Mouse (Mus musculus) fibroblast of lung, adult 2 months (primary cell): Measurements from ENCODE around the gene Abca2.
"Not testable (repeated sequence)": the region's sequence is repeated elsewhere in the genome, so short reads cannot be mapped to it uniquely, and the experiment has no call there.

Source experiments
- DNase-seq: peaks from one replicate; pipeline ENCODE4 v3.0.0-alpha.2; 2011; ENCODE audit warnings: low read depth

The Abca2 gene

DNA sequence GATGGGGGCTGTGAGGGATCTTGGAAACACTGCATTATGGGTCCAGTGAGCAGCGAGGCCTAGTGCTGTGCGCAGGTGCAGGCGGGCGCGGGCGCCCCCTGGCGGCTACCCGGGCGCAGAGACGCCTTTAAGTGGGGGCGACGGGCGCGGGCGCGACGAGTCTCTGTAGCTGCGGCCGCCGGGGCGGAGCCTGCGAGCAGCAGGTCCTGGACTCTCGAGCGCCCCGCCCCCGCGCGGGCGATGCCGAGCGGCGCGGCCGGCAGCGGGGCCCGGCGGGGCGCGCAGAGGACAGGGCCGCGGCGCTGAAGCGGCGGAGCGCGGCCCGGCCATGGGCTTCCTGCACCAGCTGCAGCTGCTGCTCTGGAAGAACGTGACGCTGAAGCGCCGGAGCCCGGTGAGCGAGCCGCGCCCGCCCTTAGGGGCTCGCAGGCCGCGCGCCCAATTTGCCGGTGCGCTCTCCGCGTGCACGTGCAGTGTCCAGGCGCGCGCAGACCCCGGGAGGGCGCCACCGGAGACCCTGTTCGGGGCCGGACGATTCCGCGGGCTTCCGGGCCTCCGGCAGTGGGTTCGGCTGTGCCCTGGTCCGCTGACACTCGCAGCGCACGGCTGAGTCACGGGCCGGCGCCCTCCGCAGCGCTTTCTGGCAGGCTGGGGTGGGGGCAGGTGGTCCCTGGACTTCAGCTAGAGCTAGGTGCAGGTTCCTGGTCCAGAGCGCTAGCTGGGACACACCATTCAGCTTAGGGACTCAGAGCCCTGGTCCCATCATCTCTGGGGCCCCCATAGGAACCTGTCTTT, at the start of gene Abca2:
Abca2 (plus strand) TSS at position 262 of the 795 bp plus-strand sequence.
- peak; percentile 53 for DNase-seq

- no peak for DNase-seq
Measured at GRCm38 (mm10) chr2:25384492-25384891, 44.0 kb upstream of the Abca2 start.

- DNase-seq: no peak
Measured at GRCm38 (mm10) chr2:25391266-25391665, 37.2 kb upstream of the Abca2 start.

GRCm38 (mm10) chr2:25394281-25395221, 34.0 kb upstream of the Abca2 start:
- DNase-seq: peak; percentile 59

- no peak for DNase-seq
Measured at GRCm38 (mm10) chr2:25395721-25396596, 32.5 kb upstream of the Abca2 start, which contains the start of gene Entpd2. Gene Entpd2 (plus strand): TSS chr2:25395874.

- no peak for DNase-seq
Measured at GRCm38 (mm10) chr2:25396597-25396983, 31.9 kb upstream of the Abca2 start.

DNA sequence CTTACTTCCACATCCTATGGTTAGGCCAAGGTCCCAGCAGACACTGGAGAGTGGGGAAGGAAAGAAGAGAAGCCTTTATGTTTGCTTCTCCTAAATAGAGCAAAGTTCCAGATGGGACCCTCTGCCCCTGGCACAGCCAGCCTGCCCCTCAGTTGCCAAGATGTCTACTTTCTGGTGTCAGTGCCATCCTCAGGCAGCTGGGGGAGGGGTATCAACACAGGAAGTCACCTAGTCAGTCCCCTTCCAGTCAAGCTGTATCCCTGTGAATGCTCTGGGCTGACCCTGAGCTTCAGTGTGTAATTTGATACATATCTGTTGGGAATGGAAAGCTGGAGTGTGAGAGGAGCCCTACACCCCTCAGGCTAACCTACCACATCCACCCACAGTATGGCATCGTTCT, 31.5 kb upstream of the Abca2 start:
- no peak for DNase-seq

GRCm38 (mm10) chr2:25398065-25398464, 30.4 kb upstream of the Abca2 start:
- no peak for DNase-seq

DNA sequence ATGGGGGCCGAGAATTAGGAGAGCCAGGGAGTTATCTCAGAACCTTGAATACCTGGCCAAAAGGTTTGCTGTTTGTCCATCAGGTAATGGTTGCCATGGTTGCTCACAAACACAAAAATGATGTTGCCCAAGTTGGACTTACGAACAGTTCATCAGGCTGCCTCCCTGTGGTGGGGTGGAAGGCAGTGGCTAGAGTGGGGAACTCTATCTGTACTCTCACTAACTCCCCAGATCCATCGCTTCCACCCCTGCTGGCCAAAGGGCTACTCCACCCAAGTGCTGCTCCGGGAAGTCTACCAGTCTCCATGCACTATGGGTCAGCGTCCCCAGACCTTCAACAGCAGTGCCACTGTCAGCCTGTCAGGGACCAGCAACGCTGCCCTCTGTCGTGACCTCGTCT, 29.5 kb upstream of the Abca2 start, which contains the start of gene Npdc1:
Npdc1 (plus strand) TSS at position 301 of the 400 bp plus-strand sequence.
- no peak for DNase-seq

- no peak for DNase-seq
Measured at GRCm38 (mm10) chr2:25400291-25400690, 28.2 kb upstream of the Abca2 start.

GRCm38 (mm10) chr2:25400764-25401163, 27.7 kb upstream of the Abca2 start:
- DNase-seq: no peak

- no peak for DNase-seq
Measured at GRCm38 (mm10) chr2:25402377-25402971, 26.0 kb upstream of the Abca2 start.

GRCm38 (mm10) chr2:25402972-25403601, 25.4 kb upstream of the Abca2 start:
- no peak for DNase-seq

GRCm38 (mm10) chr2:25403994-25404393, 24.5 kb upstream of the Abca2 start:
- no peak for DNase-seq

DNA sequence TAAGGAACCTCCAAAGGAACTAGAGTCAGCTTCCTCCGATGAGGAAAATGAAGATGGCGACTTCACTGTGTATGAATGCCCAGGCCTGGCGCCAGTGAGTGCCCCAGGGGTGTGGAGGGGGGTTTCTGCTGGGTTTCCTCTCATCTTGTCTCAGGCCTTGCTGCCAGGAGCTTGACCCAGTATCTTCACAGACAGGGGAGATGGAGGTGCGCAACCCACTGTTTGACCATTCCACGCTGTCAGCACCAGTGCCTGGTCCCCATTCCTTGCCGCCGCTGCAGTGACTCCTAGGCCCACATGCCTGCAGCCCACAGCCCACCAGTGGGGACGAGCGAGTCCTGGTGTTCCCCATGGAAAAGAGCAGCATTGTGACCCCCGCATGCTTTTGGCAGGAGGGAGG, 19.6 kb upstream of the Abca2 start:
- DNase-seq: no peak

- DNase-seq: not testable (repeated sequence)
Measured at GRCm38 (mm10) chr2:25413436-25413835, 15.1 kb upstream of the Abca2 start.

DNA sequence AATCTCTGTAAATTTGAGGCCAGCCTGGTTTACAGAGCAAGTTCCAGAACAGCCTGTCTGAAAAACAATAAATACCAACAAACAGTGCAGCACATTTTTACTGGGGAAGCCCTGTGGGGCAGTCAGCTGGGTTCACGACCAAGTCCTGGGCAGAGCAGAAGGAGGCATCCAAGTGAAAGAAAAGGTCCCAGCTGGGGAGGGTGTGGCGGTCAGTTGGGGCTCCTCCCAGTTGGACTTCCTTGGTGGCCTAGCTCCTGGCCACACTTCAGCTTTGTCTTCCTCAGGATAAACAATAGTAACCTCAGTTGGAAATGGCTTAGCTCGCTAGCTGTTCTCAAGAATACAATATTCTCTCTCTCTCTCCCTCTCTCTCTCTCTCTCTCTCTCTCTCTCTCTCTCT, 11.1 kb upstream of the Abca2 start:
- DNase-seq: no peak

GRCm38 (mm10) chr2:25421896-25422295, 6.6 kb upstream of the Abca2 start:
- DNase-seq: no peak

GRCm38 (mm10) chr2:25422587-25423410, 5.7 kb upstream of the Abca2 start, which contains the start of gene Fut7:
Gene Fut7 (plus strand): TSS chr2:25423267.
- no peak for DNase-seq

DNA sequence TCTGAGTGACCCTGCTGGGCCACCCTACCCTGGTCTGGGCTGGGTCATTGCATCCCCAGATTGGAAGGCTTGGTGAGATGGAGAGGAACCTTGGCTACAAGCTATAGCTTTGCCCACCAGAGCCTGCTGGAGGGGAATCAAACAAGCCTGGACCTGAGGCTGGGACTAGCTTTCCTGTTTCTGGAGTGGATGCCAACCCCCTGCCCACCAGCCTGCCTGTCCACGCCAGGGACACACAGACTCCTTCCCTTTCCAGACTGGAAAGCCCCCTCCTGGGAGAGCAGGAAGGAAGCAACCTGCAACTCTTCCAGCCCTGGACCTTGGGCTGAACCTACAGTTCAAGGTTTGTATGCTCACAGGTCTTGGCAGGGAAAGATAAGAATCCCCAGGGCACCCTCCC, 4.9 kb upstream of the Abca2 start:
- DNase-seq: no peak
